Mouse (Mus musculus) heart, adult 18-20 months (tissue): ENCODE measurements at regions not wholly inside any gene's neighbourhood (a gene's known extent, or its start where the extent isn't known, plus 50 kb on each side); places are given as distances from the start of the nearest gene placed in this dataset.

ENCODE experiments used
- DNase-seq, 2 experiments: peaks; one replicate each; pipeline ENCODE4 v3.0.0; 2021 to 2022; ENCODE audit warnings: mixed read lengths in 1 of 2

GRCm38 (mm10) chr9:33790617-33791016 lies 695.1 kb upstream of the Kirrel3 start:
- no peak for DNase-seq

GRCm38 (mm10) chr9:33800250-33800649 lies 685.4 kb upstream of the Kirrel3 start:
- DNase-seq = no peak

- no peak for DNase-seq
Measured at GRCm38 (mm10) chr9:33800763-33801162, 684.9 kb upstream of the Kirrel3 start.

- no peak for DNase-seq
Measured at GRCm38 (mm10) chr9:33814739-33815368, 670.8 kb upstream of the Kirrel3 start.

- DNase-seq = peak; percentile 1 to 3
Measured at GRCm38 (mm10) chr9:33822574-33823394, 662.9 kb upstream of the Kirrel3 start.

GRCm38 (mm10) chr9:33826116-33826515 lies 659.6 kb upstream of the Kirrel3 start:
- DNase-seq = no peak

- no peak for DNase-seq
Measured at GRCm38 (mm10) chr9:33827409-33827808, 658.3 kb upstream of the Kirrel3 start.

- DNase-seq = no peak
Measured at GRCm38 (mm10) chr9:33837666-33838380, 647.9 kb upstream of the Kirrel3 start.

- DNase-seq = no peak
Measured at GRCm38 (mm10) chr9:33849623-33850022, 636.1 kb upstream of the Kirrel3 start.

GRCm38 (mm10) chr9:33850024-33850423 lies 635.7 kb upstream of the Kirrel3 start:
- DNase-seq = peak; percentile 12 to 29

- peak; percentile 11 to 15 for DNase-seq
Measured at GRCm38 (mm10) chr9:33850993-33851392, 634.7 kb upstream of the Kirrel3 start.

GRCm38 (mm10) chr9:33856169-33856568 lies 629.5 kb upstream of the Kirrel3 start:
- DNase-seq = peak; percentile 11 to 59

- peak; percentile 9 to 17 for DNase-seq
Measured at GRCm38 (mm10) chr9:33858511-33858910, 627.2 kb upstream of the Kirrel3 start.

- no peak for DNase-seq
Measured at GRCm38 (mm10) chr9:33868666-33869065, 617.0 kb upstream of the Kirrel3 start.

GRCm38 (mm10) chr9:33887279-33887678 lies 598.4 kb upstream of the Kirrel3 start:
- DNase-seq = no peak

- peak; percentile 3 to 17 for DNase-seq
Measured at GRCm38 (mm10) chr9:33892001-33892400, 593.7 kb upstream of the Kirrel3 start.

- DNase-seq = peak; percentile 15 to 37
Measured at GRCm38 (mm10) chr9:33901313-33902076, 584.2 kb upstream of the Kirrel3 start.

- DNase-seq = no peak
Measured at GRCm38 (mm10) chr9:33903991-33904570, 581.6 kb upstream of the Kirrel3 start.

GRCm38 (mm10) chr9:33914919-33915318 lies 570.8 kb upstream of the Kirrel3 start:
- no peak for DNase-seq

- DNase-seq = no peak
Measured at GRCm38 (mm10) chr9:33915349-33916056, 570.2 kb upstream of the Kirrel3 start.

- DNase-seq = peak; percentile 28 to 50
Measured at GRCm38 (mm10) chr9:33930286-33930685, 555.4 kb upstream of the Kirrel3 start.
